Mouse (Mus musculus) liver, adult (tissue): ENCODE results near the gene C87977.
"Not testable (repeated sequence)": the region's sequence is repeated elsewhere in the genome, so short reads cannot be mapped to it uniquely, and the experiment has no call there.

Source experiments
- GATA4 ChIP-seq: IDR thresholded peaks from 2 replicates; pipeline ENCODE4 v1.6.1; 2014; ENCODE audit warnings: mild to moderate bottlenecking, low read length; ENCODE audit not compliant: insufficient replicate concordance

The C87977 gene

GRCm38 (mm10) chr4:144213218-144213617 lies at the start of gene C87977:
C87977 (minus strand) TSS chr4:144213318.
- TF ChIP-seq GATA4: not testable (repeated sequence)

DNA sequence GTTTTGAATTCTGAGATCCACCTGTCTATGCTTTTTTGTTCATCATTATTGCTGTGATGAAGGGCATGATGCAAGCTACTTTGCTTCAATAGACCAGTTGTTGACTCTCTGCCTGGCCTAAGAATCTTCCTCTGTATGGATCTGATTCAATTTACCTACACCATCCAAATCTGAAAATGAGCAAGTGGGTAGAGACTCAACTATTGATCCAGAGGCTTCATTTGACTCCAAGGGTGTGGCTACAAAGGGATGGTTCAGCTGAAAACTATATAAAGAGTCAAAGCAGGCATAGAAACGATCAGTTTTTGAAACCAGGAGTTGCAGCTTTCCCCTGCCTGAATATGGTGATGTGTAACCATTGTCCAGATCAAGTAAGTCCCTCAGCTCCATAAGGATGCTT lies 22.7 kb downstream of the C87977 start, which contains the start of gene Oog2:
Gene Oog2 (plus strand): TSS at position 301 of the 400 bp plus-strand sequence.
- TF ChIP-seq GATA4: no peak

- TF ChIP-seq GATA4: no peak
These were observed 50.6 kb downstream of the C87977 start, which contains the start of gene Oog3 for GRCm38 (mm10) chr4:144162563-144162962. Oog3 (minus strand) TSS chr4:144162663.
